ENCODE assay signal across 16 mouse cellular contexts in genomic region chr15:62181454-62181910, GRCm38 (mm10).
A peak's percentile ranks its signal among the peaks of the same experiment; 100 is the strongest.
DNase-seq lines count a peak whose midpoint lies in the region; ATAC-seq lines count a peak whose summit lies in the region.
"Had no signal": no experiment of that assay in that cellular context is flagged by ENCODE, and none has a peak within 500 bp of the region (broad histone marks: within the 10 kb centered on the region; RNA-seq: fewer than 3 reads in every experiment).

No protein-coding gene starts in this region.

- H3K36me3 ChIP-seq in splenic B cell, adult 2 months (ENCODE audit: control insufficient read depth, insufficient read depth, low read length, poor library complexity, severe bottlenecking), result no peaks in the 10 kb centered on the region
- H3K36me3 ChIP-seq: G1E; hindbrain, embryonic 10.5 days; limb, embryonic 10.5 days; lung, embryonic 15.5 days; midbrain, embryonic 13.5 days had no signal

- peak; percentile 95 for DNase-seq in A20 (ENCODE audit: low read depth, low spot score)
- DNase-seq in B cell, adult 2 months, result peak; percentile 81 to 87
- DNase-seq in splenic B cell, adult 2 months (ENCODE audit: low read depth, low spot score), result peak; percentile 96
- no peak for DNase-seq in ovary, adult 18-20 months (ENCODE audit: low spot score)
- no peak for DNase-seq in cerebellum, postnatal 4 days (ENCODE audit: low spot score in 2 of 2)
- DNase-seq in adipocyte (ENCODE audit: low spot score), result no peak
- DNase-seq: cerebellum, postnatal 25 days; gastrocnemius, postnatal 36 days; right cerebral cortex, postnatal 25 days had no signal

- peak; percentile 44 for ATAC-seq in inflammation-experienced regulatory T-cells, adult 6 months
- ATAC-seq: forebrain, embryonic 16.5 days; midbrain, embryonic 13.5 days had no signal

- no peaks in the 10 kb centered on the region for H3K27me3 ChIP-seq in splenic B cell, adult 2 months (ENCODE audit: control insufficient read depth, insufficient read depth, low read length, poor library complexity, severe bottlenecking)
- H3K27me3 ChIP-seq: lung, embryonic 15.5 days; midbrain, embryonic 13.5 days had no signal

Comparison
In these comparisons a context has a peak if more than half of its experiments do, and no peak if none do; other contexts are left out.
1. DNase-seq: peak in A20 (single experiment), B cell, adult 2 months (2 of 2) and splenic B cell, adult 2 months (single experiment); none in ovary, adult 18-20 months (single experiment), cerebellum, postnatal 4 days (0 of 2) and adipocyte (single experiment).